Mouse (Mus musculus): ENCODE measurements around the gene Ltbp2.

Gene Ltbp2

DNA sequence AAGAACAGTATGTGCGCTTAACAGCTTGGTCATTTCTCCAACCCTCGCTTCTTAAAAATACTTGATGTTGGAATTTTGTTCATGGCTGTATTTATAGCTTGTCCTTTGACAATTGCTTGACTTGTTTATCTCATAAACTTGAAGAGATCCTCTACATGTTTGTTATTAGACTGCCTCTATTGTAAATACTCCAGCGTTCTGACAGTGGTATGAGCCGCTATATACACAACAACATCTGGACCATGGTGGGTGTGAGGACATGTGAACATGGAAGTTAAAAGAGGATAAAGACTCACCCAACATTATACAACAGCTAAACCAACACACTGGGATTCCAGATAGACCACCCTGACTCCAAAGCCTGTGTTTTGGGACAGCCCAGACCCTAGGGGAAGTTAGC, 41.6 kb downstream of the Ltbp2 start:
- no peak for DNase-seq

GRCm38 (mm10) chr12:84831648-84832047, 44.7 kb downstream of the Ltbp2 start:
- DNase-seq = no peak

DNA sequence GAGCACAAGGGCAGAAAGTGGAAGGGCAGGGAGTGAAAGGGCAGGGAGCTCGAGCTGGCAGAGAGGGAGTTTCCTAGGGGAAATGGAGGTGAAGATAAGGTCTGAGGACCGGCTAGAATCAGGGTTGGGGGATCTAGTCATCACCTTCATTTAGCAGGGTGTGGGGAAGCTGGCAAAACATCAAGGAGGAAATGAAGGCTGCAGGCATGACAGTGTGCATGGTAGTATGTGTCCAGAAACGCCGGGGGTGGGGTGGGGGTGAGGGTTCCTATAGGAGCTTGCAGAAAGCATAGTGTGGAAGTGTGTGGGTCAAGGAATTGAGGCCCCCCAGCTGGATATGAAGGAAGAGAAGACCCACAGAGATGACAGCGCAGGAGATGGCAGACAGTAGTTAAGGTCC, 45.2 kb downstream of the Ltbp2 start:
- no peak for DNase-seq

- no peak for DNase-seq
These were observed 45.9 kb downstream of the Ltbp2 start for GRCm38 (mm10) chr12:84830438-84830837.

DNA sequence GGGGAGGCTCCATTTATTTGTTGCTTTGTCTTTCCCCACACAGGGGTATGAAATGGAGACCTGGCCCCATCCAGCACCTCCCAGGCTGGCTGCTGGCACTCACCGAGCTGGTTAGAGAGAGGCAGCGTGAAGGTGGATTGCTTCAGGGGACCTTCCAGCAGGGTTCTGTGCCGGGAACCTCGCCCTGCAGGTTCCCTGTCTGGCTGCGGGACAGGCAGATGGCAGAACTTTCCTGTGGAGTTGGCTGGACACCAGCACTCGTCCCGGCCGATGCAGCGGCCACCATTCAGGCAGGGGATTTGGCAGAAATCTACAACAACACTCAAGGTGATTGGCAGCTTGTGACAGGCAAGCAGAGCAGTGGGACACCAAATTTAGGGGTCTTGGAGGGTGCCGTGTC, 46.4 kb downstream of the Ltbp2 start:
- no peak for DNase-seq

GRCm38 (mm10) chr12:84829109-84829724, 47.1 kb downstream of the Ltbp2 start:
- DNase-seq = no peak

GRCm38 (mm10) chr12:84827384-84827933, 48.9 kb downstream of the Ltbp2 start:
- DNase-seq = no peak

DNA sequence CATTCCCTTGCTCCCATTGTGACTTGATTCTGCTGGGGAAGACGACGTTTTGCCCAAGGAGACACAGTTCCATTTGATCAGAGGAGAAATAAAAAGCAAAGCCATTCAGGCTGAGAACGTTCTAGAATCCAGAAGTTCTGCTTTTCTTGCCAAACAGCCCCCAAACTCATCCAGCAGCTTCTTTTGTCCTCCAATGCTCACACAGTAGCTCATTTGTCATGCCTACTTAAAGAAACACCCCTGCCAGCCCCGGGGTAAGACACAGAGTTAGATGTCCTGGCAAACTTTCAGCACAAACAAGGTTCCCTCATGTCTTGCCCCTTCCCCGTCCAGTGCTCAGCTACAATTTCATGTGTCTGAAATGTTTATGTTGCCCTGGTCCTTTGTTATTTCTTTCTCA, 52.1 kb downstream of the Ltbp2 start:
- DNase-seq = no peak

- no peak for DNase-seq
These were observed 52.7 kb downstream of the Ltbp2 start for GRCm38 (mm10) chr12:84823601-84824000.

DNA sequence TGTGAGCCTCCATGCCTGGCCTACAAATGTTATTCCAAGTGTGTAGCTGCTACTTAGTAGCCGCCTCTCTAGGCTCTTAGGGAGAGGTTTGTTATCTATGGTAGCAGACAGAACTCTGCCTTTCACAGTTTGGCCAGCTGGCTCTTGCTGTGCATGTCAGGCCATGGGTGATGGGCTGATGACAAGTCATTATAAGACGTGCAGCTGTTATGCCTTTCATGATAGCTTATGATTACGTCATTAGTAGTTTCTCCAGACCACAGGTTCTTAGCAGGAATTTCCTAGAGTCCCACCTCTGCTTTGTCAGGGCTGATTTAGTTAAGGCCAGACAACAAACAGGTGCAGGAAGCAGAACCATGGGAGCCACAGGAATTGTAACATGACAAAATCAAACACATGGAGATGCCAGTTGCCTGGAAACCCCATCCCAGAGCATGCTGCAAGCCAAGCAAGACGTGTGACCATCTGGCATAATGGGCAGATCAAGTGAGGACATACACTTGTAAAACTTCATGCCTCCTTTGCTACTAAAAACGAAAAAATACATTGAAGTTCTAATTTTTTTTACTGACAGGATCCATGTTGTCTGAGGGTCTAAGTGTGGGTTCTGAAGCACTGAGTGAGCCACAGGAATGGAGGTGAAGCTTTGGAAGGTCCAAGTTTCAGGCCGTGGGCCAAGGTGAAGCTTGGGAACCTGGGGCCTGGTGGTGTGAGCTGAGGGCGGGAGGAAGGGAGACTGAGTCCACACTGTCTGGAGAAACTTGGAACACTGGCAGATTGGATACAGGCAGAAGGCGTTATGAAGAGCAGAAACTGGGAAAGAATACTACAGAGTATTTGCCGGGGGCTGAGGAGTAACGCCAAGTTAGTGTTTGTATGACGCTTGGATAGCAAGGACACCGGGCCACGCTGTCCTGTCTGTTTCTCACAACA, 56.8 kb downstream of the Ltbp2 start:
- no peak for DNase-seq

- DNase-seq = no peak
These were observed 57.8 kb downstream of the Ltbp2 start for GRCm38 (mm10) chr12:84818496-84818895.

DNA sequence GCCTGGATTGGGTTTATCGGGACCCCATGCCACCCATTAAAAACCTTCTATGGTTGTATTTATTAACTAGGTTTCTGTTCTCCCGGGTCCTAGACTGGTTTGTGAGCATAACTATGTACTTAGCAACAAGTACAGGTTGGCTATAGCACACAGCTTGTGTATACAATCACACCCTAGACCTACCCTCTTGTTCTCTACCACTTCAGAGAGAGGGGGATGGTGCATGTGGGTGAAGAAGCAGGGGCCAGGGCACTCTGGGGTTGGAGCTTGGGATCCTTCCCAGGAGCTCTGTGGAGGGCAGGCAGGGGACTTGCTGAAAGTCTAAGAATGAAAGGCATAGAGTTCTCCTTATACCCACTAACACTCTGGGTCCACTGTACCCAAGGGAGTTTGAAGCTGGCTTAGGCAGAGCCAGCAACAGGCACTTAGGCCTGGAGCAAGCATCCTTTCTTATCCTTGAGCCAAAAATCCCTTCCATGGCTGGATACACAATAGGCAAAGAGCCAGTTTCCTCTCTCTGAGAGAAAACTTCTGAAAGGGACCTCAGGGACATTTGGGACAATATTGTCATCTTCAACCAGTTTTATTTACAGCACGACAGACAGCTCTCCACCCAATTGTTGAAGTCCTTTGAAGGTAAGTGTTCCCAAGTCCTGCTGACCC, 61.5 kb downstream of the Ltbp2 start:
- DNase-seq = no peak

- DNase-seq = no peak
These were observed 62.6 kb downstream of the Ltbp2 start for GRCm38 (mm10) chr12:84813773-84814172.

- peak; percentile 35 for DNase-seq
These were observed 64.3 kb downstream of the Ltbp2 start for GRCm38 (mm10) chr12:84812004-84812403.

DNA sequence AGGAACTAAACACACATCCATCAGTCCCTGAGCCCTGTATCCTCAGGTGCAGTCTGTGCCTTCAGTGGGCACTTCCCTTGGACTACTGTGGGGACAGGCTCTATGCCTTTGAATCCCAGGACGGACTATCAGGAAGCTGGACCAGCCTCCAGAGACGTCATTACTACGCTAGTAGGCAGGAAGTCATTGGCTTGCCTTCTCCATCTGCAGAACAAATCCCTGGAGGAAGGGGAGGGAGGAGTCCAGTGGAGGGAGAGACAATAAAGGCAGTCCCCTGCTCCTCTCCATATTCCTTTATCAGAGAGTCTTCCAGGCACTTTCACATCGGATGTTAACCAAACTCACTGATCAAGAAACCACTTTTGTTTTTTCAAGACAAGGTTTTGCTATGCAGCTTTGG, 64.8 kb downstream of the Ltbp2 start:
- DNase-seq = peak; percentile 17

DNA sequence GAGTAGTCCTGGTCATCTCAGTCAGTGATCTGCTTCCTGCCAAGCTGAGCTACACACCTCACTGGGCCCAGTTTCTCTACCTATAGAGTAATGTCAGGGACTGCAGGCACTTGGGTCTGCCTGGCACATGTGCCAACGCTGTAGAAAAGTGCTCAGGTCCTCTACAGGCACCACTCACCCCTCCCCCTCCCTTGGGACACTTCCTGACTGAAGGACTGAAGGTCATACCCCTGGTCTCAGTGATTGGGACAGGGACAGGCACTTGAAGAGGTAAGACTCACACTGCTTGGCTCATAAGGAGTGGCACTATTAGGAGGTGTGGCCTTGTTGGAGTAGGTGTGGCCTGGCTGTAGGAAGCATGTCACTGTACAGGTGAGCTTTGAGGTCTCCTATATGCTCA, 65.5 kb downstream of the Ltbp2 start:
- DNase-seq = no peak

- DNase-seq = no peak
These were observed 67.3 kb downstream of the Ltbp2 start for GRCm38 (mm10) chr12:84809033-84809432.

DNA sequence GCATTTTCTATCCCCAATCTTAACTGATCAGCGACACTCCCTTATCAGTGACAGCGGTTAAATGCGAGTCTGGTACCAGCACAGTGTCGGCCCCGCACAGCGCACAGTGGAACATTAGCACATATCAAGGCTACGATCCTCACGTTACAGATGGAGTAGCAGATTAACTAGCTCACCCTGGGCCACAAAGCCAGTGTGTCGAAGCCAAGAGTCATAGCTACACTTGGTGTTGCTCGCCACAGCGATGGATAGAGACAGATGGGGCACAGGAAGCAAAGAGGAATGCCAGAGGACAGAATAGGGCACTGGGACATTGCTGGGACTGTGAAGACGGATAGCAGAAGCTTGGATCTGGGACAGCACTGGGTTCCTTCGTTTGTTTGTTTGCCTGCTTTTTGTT, 69.0 kb downstream of the Ltbp2 start:
- DNase-seq = no peak

- no peak for DNase-seq
These were observed 69.6 kb downstream of the Ltbp2 start for GRCm38 (mm10) chr12:84806726-84807125.

DNA sequence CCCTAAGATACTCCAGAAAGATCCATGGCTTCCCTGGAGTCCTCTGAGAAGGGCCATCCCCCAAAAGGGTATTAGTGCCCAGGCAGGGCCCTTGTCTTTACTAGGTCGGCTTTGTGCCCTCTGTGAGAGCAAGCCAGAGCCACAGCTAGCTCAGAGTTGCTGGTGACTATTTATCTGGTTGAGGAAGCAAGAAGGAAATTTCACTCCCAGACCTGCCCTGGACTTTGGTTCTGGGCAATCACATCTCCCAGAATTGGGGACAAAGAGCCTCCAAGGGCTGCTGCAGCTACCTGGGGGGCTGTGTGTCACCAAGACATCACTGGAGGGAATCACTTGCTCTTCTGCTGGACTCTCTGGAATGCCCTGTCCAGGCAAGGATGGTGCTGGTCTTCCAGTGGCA, 70.3 kb downstream of the Ltbp2 start:
- DNase-seq = no peak

GRCm38 (mm10) chr12:84805228-84805842, 71.0 kb downstream of the Ltbp2 start:
- DNase-seq = peak; percentile 20

GRCm38 (mm10) chr12:84802625-84803024, 73.7 kb downstream of the Ltbp2 start:
- no peak for DNase-seq

- DNase-seq = no peak
These were observed 74.7 kb downstream of the Ltbp2 start for GRCm38 (mm10) chr12:84801532-84802110.

All from kidney, adult 9 months (tissue).